Mouse (Mus musculus): ENCODE measurements around the gene Xrcc1. TPM values are rescaled to one million over a fixed set of nuclear protein-coding genes. Genes with fewer than 3 reads are reported as not detected.

The Xrcc1 gene
- total and polyA plus RNA-seq, 3 experiments = 52.7 to 211 (median 85.9) TPM

DNA sequence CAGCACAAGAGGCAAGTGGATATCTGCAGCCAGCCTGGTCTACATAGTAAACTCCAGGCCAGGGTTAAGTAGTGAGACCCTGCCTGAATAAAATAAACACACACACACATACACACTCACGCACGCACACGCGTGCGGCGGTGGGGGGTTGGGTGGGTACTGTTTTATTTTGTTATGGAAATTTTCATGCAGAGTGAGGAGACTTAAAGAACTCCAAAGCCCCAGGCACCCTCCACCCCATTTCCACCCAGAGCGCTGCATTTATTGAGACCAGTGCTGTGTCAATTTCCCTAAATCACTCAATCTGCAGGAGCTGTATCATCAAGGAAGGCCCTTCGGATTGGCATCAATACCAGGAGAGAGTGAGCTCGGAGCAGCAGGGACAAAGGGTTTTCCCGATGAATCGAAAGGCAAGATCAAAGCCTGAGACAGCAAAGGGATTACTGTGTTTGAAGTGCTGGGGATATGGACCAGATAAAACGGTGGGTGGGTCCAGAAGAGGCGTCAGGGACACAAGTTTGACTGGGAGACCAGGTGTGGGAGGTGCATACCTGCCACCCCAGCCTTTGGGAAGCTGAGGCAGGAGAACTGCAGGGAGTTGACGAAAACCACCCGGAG lies 40.5 kb upstream of the Xrcc1 start:
- Histone ChIP-seq H3K4me1 (ENCODE audit: insufficient read depth, low read depth, low read length) (peaks cover 43% of the 10 kb centered on the region), H3K27me3 (ENCODE audit: insufficient read depth, low read length) (peaks cover 8% of the 10 kb centered on the region; the same call in 1 of the 2 replicates), H3K9me3 (replicated peaks) (peaks cover under 1% of the 10 kb centered on the region; the same call in 1 of the 2 replicates), H3K36me3 (replicated peaks) (peaks cover 9% of the 10 kb centered on the region), H3K4me3 (ENCODE audit: low read depth, low read length) (no peak overlapping the region; the same call in 1 of the 2 replicates)
- no peak for ATAC-seq (ENCODE audit: extremely low read depth, insufficient number of reproducible peaks, low FRiP score, poor library complexity, severe bottlenecking)
- no peak for DNase-seq (ENCODE audit: low spot score)
- TF ChIP-seq TAL1 (conservative IDR thresholded peaks at IDR 0.05; ENCODE audit: low read depth, low read length) (no peak), GATA1 (IDR thresholded peaks at IDR 0.05; ENCODE audit: borderline replicate concordance, low read length) (no peak), POLR2AphosphoS5 (IDR thresholded peaks at IDR 0.05; ENCODE audit: insufficient replicate concordance, low read depth, low read length) (no peak), GATA2 (IDR thresholded peaks at IDR 0.05; ENCODE audit: borderline replicate concordance, low read depth, low read length) (no peak), CTCF (IDR thresholded peaks at IDR 0.05; ENCODE audit: low read depth, low read length) (no peak)

DNA sequence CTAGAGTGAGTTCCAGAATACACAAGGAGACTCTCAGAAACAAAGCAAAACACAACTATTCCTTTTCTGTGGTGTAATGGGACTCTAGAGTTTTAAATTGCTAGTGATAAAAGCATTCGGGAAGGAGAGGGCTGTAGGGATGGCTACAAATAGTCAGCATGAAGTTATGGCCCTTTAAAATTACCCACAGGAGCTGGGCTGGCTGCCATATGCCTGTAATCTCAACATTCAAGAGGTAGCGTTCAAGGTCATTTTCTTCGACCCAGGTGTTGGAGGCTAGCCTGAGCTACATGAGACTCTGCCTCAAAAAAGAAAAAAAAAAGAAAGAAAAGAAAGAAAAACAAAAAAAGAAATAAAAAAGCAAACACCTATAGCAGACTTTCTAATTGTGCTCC lies 40.0 kb upstream of the Xrcc1 start:
- Histone ChIP-seq H3K4me1 (ENCODE audit: insufficient read depth, low read depth, low read length) (peaks cover 42% of the 10 kb centered on the region), H3K27me3 (ENCODE audit: insufficient read depth, low read length) (peaks cover 6% of the 10 kb centered on the region; the same call in 1 of the 2 replicates), H3K9me3 (replicated peaks) (no peaks in the 10 kb centered on the region), H3K4me3 (ENCODE audit: low read depth, low read length) (peak overlapping the region; percentile 93; the same call in 1 of the 2 replicates), H3K36me3 (replicated peaks) (peaks cover 14% of the 10 kb centered on the region)
- no peak for TF ChIP-seq TAL1 (conservative IDR thresholded peaks at IDR 0.05; ENCODE audit: low read depth, low read length)
- no peak for TF ChIP-seq CTCF (IDR thresholded peaks at IDR 0.05; ENCODE audit: low read depth, low read length)
- TF ChIP-seq GATA1 (IDR thresholded peaks at IDR 0.05; ENCODE audit: borderline replicate concordance, low read length) = no peak
- no peak for TF ChIP-seq GATA2 (IDR thresholded peaks at IDR 0.05; ENCODE audit: borderline replicate concordance, low read depth, low read length)
- no peak for TF ChIP-seq POLR2AphosphoS5 (IDR thresholded peaks at IDR 0.05; ENCODE audit: insufficient replicate concordance, low read depth, low read length)
- DNase-seq (ENCODE audit: low spot score) (no peak), ATAC-seq (ENCODE audit: extremely low read depth, insufficient number of reproducible peaks, low FRiP score, poor library complexity, severe bottlenecking) (no peak)

DNA sequence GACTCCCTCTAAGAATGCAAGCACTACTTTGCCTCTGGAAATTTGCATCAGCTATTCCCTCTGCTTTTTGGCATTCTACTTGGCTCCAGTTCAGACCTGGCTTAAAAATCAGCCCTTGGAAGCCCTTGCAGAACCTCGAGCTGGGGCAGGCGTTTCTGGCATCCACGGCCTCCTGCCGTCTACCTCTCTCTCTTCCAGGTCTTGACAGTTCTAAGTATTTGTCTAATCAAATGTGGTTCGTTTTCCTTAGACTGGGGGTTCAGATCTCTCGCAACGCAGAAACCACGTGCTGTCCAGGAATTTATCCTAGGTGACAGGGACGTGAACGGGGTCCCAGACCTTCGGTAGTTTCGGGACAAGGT lies 39.6 kb upstream of the Xrcc1 start:
- Histone ChIP-seq H3K4me3 (ENCODE audit: low read depth, low read length) (peak overlapping the region; percentile 93), H3K9me3 (replicated peaks) (no peaks in the 10 kb centered on the region), H3K4me1 (ENCODE audit: insufficient read depth, low read depth, low read length) (peaks cover 40% of the 10 kb centered on the region), H3K27me3 (ENCODE audit: insufficient read depth, low read length) (peaks cover 6% of the 10 kb centered on the region; the same call in 1 of the 2 replicates), H3K36me3 (replicated peaks) (peaks cover 18% of the 10 kb centered on the region)
- DNase-seq (ENCODE audit: low spot score) (peak; percentile 16), ATAC-seq (ENCODE audit: extremely low read depth, insufficient number of reproducible peaks, low FRiP score, poor library complexity, severe bottlenecking) (no peak)
- TF ChIP-seq TAL1 (conservative IDR thresholded peaks at IDR 0.05; ENCODE audit: low read depth, low read length) (no peak), CTCF (IDR thresholded peaks at IDR 0.05; ENCODE audit: low read depth, low read length) (no peak), POLR2AphosphoS5 (IDR thresholded peaks at IDR 0.05; ENCODE audit: insufficient replicate concordance, low read depth, low read length) (no peak), GATA2 (IDR thresholded peaks at IDR 0.05; ENCODE audit: borderline replicate concordance, low read depth, low read length) (no peak), GATA1 (IDR thresholded peaks at IDR 0.05; ENCODE audit: borderline replicate concordance, low read length) (no peak)

DNA sequence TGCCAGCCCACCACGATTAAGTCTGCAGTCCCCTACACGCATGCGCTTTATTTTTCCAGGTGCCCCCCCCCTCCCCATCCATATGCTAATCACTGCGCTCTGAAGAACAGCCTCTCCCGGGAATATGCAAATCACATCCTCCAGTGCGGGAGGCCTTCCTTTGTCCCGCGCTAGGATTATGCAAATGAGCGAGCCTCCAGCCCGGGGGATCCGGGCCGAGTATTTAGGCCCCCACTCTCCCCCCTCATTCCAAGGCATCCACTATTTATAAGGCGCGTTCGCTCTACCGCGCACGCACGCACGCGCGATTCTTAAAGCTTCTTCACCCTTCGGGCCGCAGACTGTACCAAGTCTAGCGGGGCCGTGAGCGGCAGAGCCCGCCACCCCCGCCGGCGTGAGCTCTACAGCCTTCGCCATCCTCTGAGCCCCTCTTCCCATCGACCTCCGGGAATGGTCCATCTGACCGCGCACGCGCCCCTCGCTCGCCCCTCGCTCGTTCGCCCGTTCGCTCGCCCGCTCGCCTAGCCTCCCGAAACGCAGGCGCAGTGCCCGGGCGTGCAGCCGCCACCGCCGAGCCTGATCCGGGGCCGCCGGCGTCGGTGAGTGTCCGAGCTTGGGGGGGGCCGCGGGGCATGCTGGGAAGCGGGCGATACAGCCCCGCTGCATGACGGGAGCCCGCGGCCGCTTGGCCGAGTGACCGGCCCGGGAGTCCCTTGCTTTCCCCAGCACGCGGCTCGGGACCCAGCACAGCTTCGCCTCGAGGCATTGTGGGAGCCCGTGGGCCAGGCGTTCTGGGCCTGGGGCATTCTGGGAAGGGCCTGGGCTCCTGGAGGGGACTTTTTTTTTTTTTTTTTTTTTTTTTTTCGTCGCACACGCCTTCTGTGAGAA lies 39.0 kb upstream of the Xrcc1 start, which contains the start of gene Zfp428:
Gene Zfp428 (plus strand): TSS at position 169 of the 888 bp plus-strand sequence.
- peak; percentile 92 for DNase-seq (ENCODE audit: low spot score)

DNA sequence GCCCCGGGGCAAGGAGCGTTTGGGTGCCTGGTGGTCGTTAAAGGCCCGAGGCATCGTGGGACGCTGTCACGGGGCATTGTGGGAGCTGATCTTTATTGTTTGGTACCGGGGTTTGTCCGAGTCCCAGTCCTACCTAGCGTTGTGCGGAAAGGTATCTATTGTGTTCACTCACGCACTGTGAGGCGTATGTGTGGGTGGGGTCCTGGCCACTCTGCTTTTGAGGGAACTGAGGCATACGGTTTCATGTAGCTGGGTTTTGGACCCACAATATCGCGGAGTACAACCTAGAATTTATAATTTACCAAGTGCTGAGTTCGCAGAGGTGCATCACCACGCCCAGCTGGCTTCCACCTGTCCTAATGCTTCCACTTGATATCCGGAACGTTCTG lies 38.4 kb upstream of the Xrcc1 start:
- no peak for TF ChIP-seq GATA1 (IDR thresholded peaks at IDR 0.05; ENCODE audit: borderline replicate concordance, low read length)
- TF ChIP-seq TAL1 (conservative IDR thresholded peaks at IDR 0.05; ENCODE audit: low read depth, low read length) = no peak
- no peak for TF ChIP-seq POLR2AphosphoS5 (IDR thresholded peaks at IDR 0.05; ENCODE audit: insufficient replicate concordance, low read depth, low read length)
- TF ChIP-seq GATA2 (IDR thresholded peaks at IDR 0.05; ENCODE audit: borderline replicate concordance, low read depth, low read length) = no peak
- no peak for TF ChIP-seq CTCF (IDR thresholded peaks at IDR 0.05; ENCODE audit: low read depth, low read length)

More for the DNA sequence above, 39.0 kb upstream of the Xrcc1 start, which contains the start of gene Zfp428:
- ATAC-seq (ENCODE audit: extremely low read depth, insufficient number of reproducible peaks, low FRiP score, poor library complexity, severe bottlenecking) = peak; percentile 76
- peaks cover 6% of the 10 kb centered on the region; the same call in 1 of the 2 replicates for H3K27me3 ChIP-seq (ENCODE audit: insufficient read depth, low read length)
- TF ChIP-seq CTCF (IDR thresholded peaks at IDR 0.05; ENCODE audit: low read depth, low read length) (no peak), TAL1 (conservative IDR thresholded peaks at IDR 0.05; ENCODE audit: low read depth, low read length) (no peak), GATA1 (IDR thresholded peaks at IDR 0.05; ENCODE audit: borderline replicate concordance, low read length) (no peak), POLR2AphosphoS5 (IDR thresholded peaks at IDR 0.05; ENCODE audit: insufficient replicate concordance, low read depth, low read length) (no peak), GATA2 (IDR thresholded peaks at IDR 0.05; ENCODE audit: borderline replicate concordance, low read depth, low read length) (no peak)
- H3K9me3 ChIP-seq (replicated peaks) = no peaks in the 10 kb centered on the region
- peak within 1 kb of the TSS; percentile 93 for H3K4me3 ChIP-seq (ENCODE audit: low read depth, low read length)
- H3K4me1 ChIP-seq (ENCODE audit: insufficient read depth, low read depth, low read length) = peaks cover 39% of the 10 kb centered on the region
- peaks cover 24% of the 10 kb centered on the region for H3K36me3 ChIP-seq (replicated peaks)

DNA sequence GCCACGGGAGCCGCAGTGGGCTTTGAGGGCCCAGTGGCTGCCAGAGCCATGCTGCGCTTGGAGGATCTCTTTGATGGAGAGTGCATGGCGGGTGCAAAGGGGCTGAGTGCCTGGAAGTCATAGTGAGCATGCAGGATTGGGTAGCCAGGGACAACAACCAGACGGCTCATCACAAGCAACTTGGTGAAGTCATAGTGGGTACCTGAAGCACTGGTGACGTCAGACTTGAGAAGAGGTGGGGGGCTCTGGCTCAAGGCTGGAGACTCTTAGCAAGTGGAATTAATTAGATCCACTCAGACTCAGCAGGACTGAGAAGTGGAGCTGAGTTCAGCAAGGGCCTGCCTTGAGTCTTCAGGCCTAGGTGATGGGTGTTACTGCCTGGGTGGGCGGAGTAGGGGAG lies 33.7 kb upstream of the Xrcc1 start, which contains the start of gene AC161166.1:
Gene AC161166.1 (minus strand): TSS at position 101 of the 400 bp plus-strand sequence.
- Histone ChIP-seq H3K4me3 (ENCODE audit: low read depth, low read length) (no peak within 1 kb of the TSS), H3K36me3 (replicated peaks) (peaks cover 47% of the 10 kb centered on the region), H3K9me3 (replicated peaks) (no peaks in the 10 kb centered on the region), H3K27me3 (ENCODE audit: insufficient read depth, low read length) (no peaks in the 10 kb centered on the region), H3K4me1 (ENCODE audit: insufficient read depth, low read depth, low read length) (peaks cover 12% of the 10 kb centered on the region)
- ATAC-seq (ENCODE audit: extremely low read depth, insufficient number of reproducible peaks, low FRiP score, poor library complexity, severe bottlenecking) (no peak), DNase-seq (ENCODE audit: low spot score) (no peak)
- TF ChIP-seq GATA2 (IDR thresholded peaks at IDR 0.05; ENCODE audit: borderline replicate concordance, low read depth, low read length) (no peak), CTCF (IDR thresholded peaks at IDR 0.05; ENCODE audit: low read depth, low read length) (no peak), GATA1 (IDR thresholded peaks at IDR 0.05; ENCODE audit: borderline replicate concordance, low read length) (no peak), TAL1 (conservative IDR thresholded peaks at IDR 0.05; ENCODE audit: low read depth, low read length) (no peak), POLR2AphosphoS5 (IDR thresholded peaks at IDR 0.05; ENCODE audit: insufficient replicate concordance, low read depth, low read length) (no peak)

More for the DNA sequence above, 38.4 kb upstream of the Xrcc1 start:
- ATAC-seq (ENCODE audit: extremely low read depth, insufficient number of reproducible peaks, low FRiP score, poor library complexity, severe bottlenecking) (no peak), DNase-seq (ENCODE audit: low spot score) (peak; percentile 23)
- peaks cover 6% of the 10 kb centered on the region; the same call in 1 of the 2 replicates for H3K27me3 ChIP-seq (ENCODE audit: insufficient read depth, low read length)
- peak overlapping the region; percentile 93 for H3K4me3 ChIP-seq (ENCODE audit: low read depth, low read length)
- H3K9me3 ChIP-seq (replicated peaks) = no peaks in the 10 kb centered on the region
- H3K36me3 ChIP-seq (replicated peaks) = peaks cover 30% of the 10 kb centered on the region
- H3K4me1 ChIP-seq (ENCODE audit: insufficient read depth, low read depth, low read length) = peaks cover 36% of the 10 kb centered on the region

All from G1E (cell line).